Mouse (Mus musculus) bone marrow macrophage, adult 2 months (primary cell): Measurements from ENCODE around the gene Tomm40l.

Experiments
- CTCF ChIP-seq: IDR thresholded peaks from 2 replicates; pipeline ENCODE4 v1.5.1; 2012; ENCODE audit warnings: low read depth, mild to moderate bottlenecking, low read length, moderate library complexity
- POLR2A ChIP-seq: IDR thresholded peaks from 2 replicates; pipeline ENCODE4 v1.6.1; 2012; ENCODE audit warnings: mild to moderate bottlenecking, low read depth, low read length, borderline replicate concordance

GRCm38 (mm10) chr1:171185655-171186054, 36.7 kb downstream of the Tomm40l start:
- no peak for TF ChIP-seq CTCF
- TF ChIP-seq POLR2A = no peak
